Mouse (Mus musculus) lung, embryonic 16.5 days (tissue): Measurements from ENCODE around the gene Ahr. TPM values are rescaled to one million over a fixed set of nuclear protein-coding genes. Genes with fewer than 3 reads are reported as not detected.

Experiments used
- ATAC-seq: fragments of 200-750 bp; cut with Nextera tagmentation; 2 replicates; pipeline ENCODE4 v1.8.0; 2017; ENCODE audit warnings: low read depth, mild to moderate bottlenecking, moderate library complexity
- H3K27ac ChIP-seq: fragments of 300-500 bp; sonication (generic); 2 replicates; pipeline ENCODE4 v1.5.1; 2014; ENCODE audit warnings: mild to moderate bottlenecking, control low read depth, low read length
- H3K27me3 ChIP-seq: fragments of 300-500 bp; sonication (generic); 2 replicates; pipeline ENCODE4 v1.6.1; 2014; ENCODE audit warnings: low read depth, low read length, mixed read lengths; ENCODE audit not compliant: control insufficient read depth, insufficient read depth
- H3K36me3 ChIP-seq: fragments of 300-500 bp; sonication (generic); 2 replicates; pipeline ENCODE4 v1.6.1; 2014; ENCODE audit warnings: low read length; ENCODE audit not compliant: control insufficient read depth, insufficient read depth
- H3K4me1 ChIP-seq: fragments of 300-500 bp; sonication (generic); replicated peaks from 2 replicates; pipeline ENCODE4 v1.6.1; 2014; ENCODE audit warnings: low read length, mixed read lengths; ENCODE audit not compliant: control insufficient read depth, insufficient read depth
- H3K4me2 ChIP-seq: fragments of 300-500 bp; sonication (generic); 2 replicates; pipeline ENCODE4 v1.6.1; 2014; ENCODE audit warnings: low read depth, low read length, control low read depth
- H3K4me3 ChIP-seq: fragments of 300-500 bp; sonication (generic); 2 replicates; pipeline ENCODE4 v1.5.1; 2014; ENCODE audit warnings: mild to moderate bottlenecking, low read length, control low read depth
- H3K9ac ChIP-seq: fragments of 300-500 bp; sonication (generic); 2 replicates; pipeline ENCODE4 v1.6.1; 2014; ENCODE audit warnings: low read length, control low read depth
- H3K9me3 ChIP-seq: fragments of 300-500 bp; sonication (generic); 2 replicates; pipeline ENCODE4 v1.6.1; 2016; ENCODE audit warnings: low read length; ENCODE audit not compliant: control insufficient read depth
- WGBS: fragments of 180-500 bp; shearing (Covaris S2); extraction: QIAGEN DNeasy Blood & Tissue Kit; methylation state at CpG from one replicate; pipeline ENCODE4 v1.1.7; 2014; 5-methylcytosine and 5-hydroxymethylcytosine counted together
- polyA plus RNA-seq: library from polyadenylated mRNA; unstranded; fragments of >200 nt; fragmentation: Nextera tagmentation; extraction: Ambion mirVana; gene quantifications from 2 replicates; pipeline ENCODE4 v1.2.1, GENCODE M21; 2015

Gene Ahr
- polyA plus RNA-seq, 1 experiment from 2014 or later = 23.1 TPM

DNA sequence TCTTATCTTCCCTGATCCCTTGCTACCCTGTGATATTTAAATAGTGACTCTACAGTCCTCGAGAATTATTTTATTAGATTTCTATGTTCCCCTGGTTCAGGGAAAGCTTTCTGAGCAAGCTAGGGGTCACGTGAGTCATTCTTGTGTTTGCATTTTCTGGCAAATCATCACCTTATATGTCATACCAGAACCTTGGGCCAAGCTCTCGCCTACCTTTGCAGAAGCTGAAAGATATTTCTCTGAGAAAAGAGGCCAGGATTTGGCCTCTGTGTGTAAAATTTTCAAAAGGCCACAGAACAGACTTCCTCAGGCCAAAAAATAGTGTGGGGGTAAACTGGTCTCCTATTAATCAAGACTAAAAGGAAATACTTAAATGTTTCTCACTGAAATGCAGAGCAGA is 19.2 kb downstream of the Ahr start:
- ATAC-seq = no peak
- no peak overlapping the region for H3K27ac ChIP-seq
- 38% methylated on average over 3 of the region's 3 CpGs for WGBS

GRCm38 (mm10) chr12:35514671-35515070 is 20.2 kb downstream of the Ahr start:
- 67% methylated on average over 2 of the region's 2 CpGs for WGBS

More for the DNA sequence above, 19.2 kb downstream of the Ahr start:
- Histone ChIP-seq H3K27me3 (no peaks in the 10 kb centered on the region), H3K4me3 (no peak overlapping the region), H3K9ac (no peak overlapping the region), H3K4me2 (no peak overlapping the region), H3K9me3 (no peaks in the 10 kb centered on the region), H3K4me1 (peaks cover 2% of the 10 kb centered on the region; the same call in 1 of the 2 replicates), H3K36me3 (no peaks in the 10 kb centered on the region; the same call in 1 of the 2 replicates)

DNA sequence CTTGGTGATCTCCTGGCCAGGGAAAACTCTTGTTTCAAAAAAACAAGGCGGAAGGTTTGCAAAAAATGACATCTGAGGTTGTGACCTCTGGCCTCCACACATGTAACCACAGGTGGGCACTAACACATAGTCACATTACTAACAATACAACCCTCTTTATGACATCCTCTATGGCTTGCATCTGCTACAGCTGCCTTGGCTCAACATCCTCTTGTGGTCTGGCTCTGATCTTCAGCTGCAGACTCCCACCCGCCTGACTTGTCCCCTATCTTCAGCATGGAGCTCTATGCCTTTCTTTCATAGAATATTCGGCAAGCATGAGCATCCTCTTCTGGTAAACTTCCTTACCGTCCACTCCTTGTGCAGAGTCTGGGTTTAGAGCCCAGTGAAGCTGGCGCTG is 24.1 kb downstream of the Ahr start:
- no peak overlapping the region for H3K27ac ChIP-seq

More at GRCm38 (mm10) chr12:35514671-35515070, 20.2 kb downstream of the Ahr start:
- peaks cover 2% of the 10 kb centered on the region; the same call in 1 of the 2 replicates for H3K4me1 ChIP-seq
- peaks cover 2% of the 10 kb centered on the region; the same call in 1 of the 2 replicates for H3K36me3 ChIP-seq
- no peak overlapping the region for H3K4me2 ChIP-seq
- no peak overlapping the region for H3K4me3 ChIP-seq
- no peaks in the 10 kb centered on the region for H3K9me3 ChIP-seq
- no peaks in the 10 kb centered on the region for H3K27me3 ChIP-seq
- ATAC-seq = no peak
- no peak overlapping the region for H3K9ac ChIP-seq
- H3K27ac ChIP-seq = no peak overlapping the region

DNA sequence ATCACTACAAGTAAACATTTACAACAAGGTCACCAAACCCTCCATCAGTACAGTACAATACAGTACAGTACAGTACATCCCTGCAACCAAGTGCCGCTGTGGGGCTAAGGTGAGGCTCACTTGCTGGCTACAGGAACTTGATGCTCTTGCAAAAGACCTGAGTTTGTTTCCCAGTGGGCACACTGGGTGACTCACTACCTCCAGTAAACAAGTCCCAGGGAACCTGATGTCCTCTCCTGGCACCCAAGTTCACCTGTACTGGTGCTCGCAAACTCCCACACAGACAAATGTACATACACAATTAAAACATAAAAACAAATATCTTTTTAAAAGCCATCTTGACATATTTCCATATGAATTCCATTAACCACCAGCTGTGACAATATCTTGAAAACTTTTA is 28.5 kb downstream of the Ahr start:
- Histone ChIP-seq H3K36me3 (peaks cover 17% of the 10 kb centered on the region), H3K4me1 (no peaks in the 10 kb centered on the region), H3K9me3 (no peaks in the 10 kb centered on the region), H3K27me3 (no peaks in the 10 kb centered on the region), H3K4me3 (no peak overlapping the region), H3K4me2 (no peak overlapping the region), H3K9ac (no peak overlapping the region), H3K27ac (no peak overlapping the region)
- ATAC-seq = no peak
- WGBS = 90% methylated on average over 2 of the region's 2 CpGs

More for the DNA sequence above, 24.1 kb downstream of the Ahr start:
- no peak overlapping the region for H3K4me2 ChIP-seq
- peaks cover 7% of the 10 kb centered on the region for H3K36me3 ChIP-seq
- WGBS = 88% methylated on average over 5 of the region's 5 CpGs
- no peaks in the 10 kb centered on the region for H3K9me3 ChIP-seq
- H3K27me3 ChIP-seq = no peaks in the 10 kb centered on the region
- peaks cover 2% of the 10 kb centered on the region; the same call in 1 of the 2 replicates for H3K4me1 ChIP-seq
- ATAC-seq = no peak
- H3K4me3 ChIP-seq = no peak overlapping the region
- H3K9ac ChIP-seq = no peak overlapping the region

- no peak overlapping the region for H3K27ac ChIP-seq
- H3K4me2 ChIP-seq = no peak overlapping the region
- 77% methylated on average over 15 of the region's 15 CpGs for WGBS
- no peak overlapping the region for H3K4me3 ChIP-seq
- H3K27me3 ChIP-seq = no peaks in the 10 kb centered on the region
- no peaks in the 10 kb centered on the region for H3K9me3 ChIP-seq
- H3K4me1 ChIP-seq = no peaks in the 10 kb centered on the region
- H3K36me3 ChIP-seq = peaks cover 9% of the 10 kb centered on the region; the same call in 1 of the 2 replicates
- ATAC-seq = no peak
- no peak overlapping the region for H3K9ac ChIP-seq
Observed at GRCm38 (mm10) chr12:35504081-35504480, 30.8 kb downstream of the Ahr start.

GRCm38 (mm10) chr12:35503586-35503985 is 31.3 kb downstream of the Ahr start:
- Histone ChIP-seq H3K9ac (no peak overlapping the region), H3K27ac (no peak overlapping the region), H3K36me3 (peaks cover 9% of the 10 kb centered on the region; the same call in 1 of the 2 replicates), H3K4me3 (no peak overlapping the region), H3K9me3 (no peaks in the 10 kb centered on the region), H3K27me3 (no peaks in the 10 kb centered on the region), H3K4me2 (no peak overlapping the region), H3K4me1 (no peaks in the 10 kb centered on the region)
- 69% methylated on average over 7 of the region's 7 CpGs for WGBS
- no peak for ATAC-seq

GRCm38 (mm10) chr12:35501476-35501875 is 33.4 kb downstream of the Ahr start:
- no peaks in the 10 kb centered on the region for H3K4me1 ChIP-seq
- no peak overlapping the region for H3K27ac ChIP-seq
- 33% methylated on average over 2 of the region's 2 CpGs for WGBS
- ATAC-seq = no peak
- H3K4me3 ChIP-seq = no peak overlapping the region
- peaks cover 11% of the 10 kb centered on the region for H3K36me3 ChIP-seq
- H3K9me3 ChIP-seq = no peaks in the 10 kb centered on the region
- no peak overlapping the region for H3K4me2 ChIP-seq
- no peak overlapping the region for H3K9ac ChIP-seq
- H3K27me3 ChIP-seq = no peaks in the 10 kb centered on the region

DNA sequence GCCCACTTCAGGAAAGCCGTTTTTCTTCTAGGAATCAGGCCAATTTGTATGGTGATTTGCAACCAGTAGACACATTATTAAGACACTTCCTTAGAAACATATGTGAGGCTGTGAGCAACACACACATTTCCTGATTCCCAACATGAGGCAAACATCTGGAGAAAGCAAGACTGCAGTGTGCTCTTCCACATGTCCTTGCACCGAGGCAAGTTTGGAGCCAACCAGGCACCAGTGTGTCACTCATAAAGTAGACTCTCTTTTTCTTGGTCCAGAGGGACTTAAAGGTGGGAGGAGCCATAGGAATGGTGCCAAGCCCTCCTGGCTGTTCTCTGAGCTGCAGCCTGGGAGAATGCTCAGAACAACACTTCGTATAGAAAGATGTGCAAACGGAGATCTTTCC is 39.6 kb downstream of the Ahr start:
- Histone ChIP-seq H3K9ac (no peak overlapping the region), H3K4me1 (0 out of 2 replicates have a peak, but pooled peaks cover 2% of the 10 kb centered on the region), H3K27me3 (no peaks in the 10 kb centered on the region), H3K4me2 (no peak overlapping the region), H3K36me3 (peaks cover 2% of the 10 kb centered on the region; the same call in 1 of the 2 replicates), H3K4me3 (no peak overlapping the region), H3K27ac (no peak overlapping the region), H3K9me3 (no peaks in the 10 kb centered on the region)
- WGBS = 42% methylated on average over 4 of the region's 4 CpGs
- peak; percentile 57; the same call in 1 of the 2 replicates for ATAC-seq

GRCm38 (mm10) chr12:35480764-35481163 is 54.1 kb downstream of the Ahr start:
- H3K4me3 ChIP-seq = no peak overlapping the region
- no peaks in the 10 kb centered on the region for H3K36me3 ChIP-seq
- no peak overlapping the region for H3K27ac ChIP-seq
- no peaks in the 10 kb centered on the region for H3K9me3 ChIP-seq
- H3K9ac ChIP-seq = no peak overlapping the region
- no peaks in the 10 kb centered on the region for H3K27me3 ChIP-seq
- ATAC-seq = no peak
- no peaks in the 10 kb centered on the region for H3K4me1 ChIP-seq
- 76% methylated on average over 2 of the region's 2 CpGs for WGBS
- no peak overlapping the region for H3K4me2 ChIP-seq

DNA sequence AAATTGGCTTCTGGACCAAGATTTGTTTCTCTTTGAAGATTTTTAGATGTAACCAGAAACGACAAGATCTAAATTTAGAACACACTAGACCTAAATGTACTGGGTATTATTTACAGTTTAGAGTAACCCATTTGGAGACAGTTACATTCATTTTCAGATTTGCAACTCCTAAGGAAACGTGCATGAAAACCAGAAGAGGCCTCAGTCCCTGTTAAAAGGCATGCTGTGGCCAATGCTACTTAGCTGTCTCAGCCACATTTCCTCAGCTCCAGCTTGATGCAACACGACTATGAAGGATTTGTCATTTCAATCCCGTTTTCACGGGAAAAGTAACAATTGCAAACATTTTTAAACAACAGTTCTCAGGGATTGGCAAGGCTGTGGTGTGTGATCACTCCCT is 55.9 kb downstream of the Ahr start:
- no peaks in the 10 kb centered on the region for H3K27me3 ChIP-seq
- no peak for ATAC-seq
- H3K36me3 ChIP-seq = no peaks in the 10 kb centered on the region
- WGBS = 64% methylated on average over 5 of the region's 5 CpGs
- no peaks in the 10 kb centered on the region for H3K4me1 ChIP-seq
- no peak overlapping the region for H3K9ac ChIP-seq
- no peaks in the 10 kb centered on the region for H3K9me3 ChIP-seq
- no peak overlapping the region for H3K4me2 ChIP-seq
- H3K4me3 ChIP-seq = no peak overlapping the region
- no peak overlapping the region for H3K27ac ChIP-seq
